Mouse (Mus musculus) natural killer cell, adult 2 months (primary cell): ENCODE measurements at regions not wholly inside any gene's neighbourhood (a gene's known extent, or its start where the extent isn't known, plus 50 kb on each side); places are given as distances from the start of the nearest gene placed in this dataset.

Experiments
- DNase-seq, 2 experiments: peaks; one replicate each; pipeline ENCODE4 v3.0.0; 2022; ENCODE audit warnings: low spot score in 2 of 2

DNA sequence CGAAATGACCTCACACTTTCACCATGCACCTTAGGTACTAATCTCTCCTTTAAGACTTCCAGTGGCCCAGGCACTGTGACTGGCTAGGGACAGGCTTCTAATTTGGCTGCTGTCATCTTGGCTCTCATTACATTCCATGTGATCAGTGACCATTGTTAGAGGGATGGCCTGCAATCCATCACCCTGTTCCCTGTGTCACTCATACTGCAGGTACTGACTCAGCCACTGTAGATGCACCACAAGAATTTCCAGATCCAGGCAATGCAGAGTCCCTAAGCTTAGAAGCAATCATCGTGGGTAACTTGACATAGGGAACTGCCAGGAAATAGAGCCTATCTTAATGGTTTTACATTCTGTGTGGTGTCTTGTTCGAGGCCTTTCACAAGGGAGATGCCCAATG is 92.1 kb upstream of the Krr1 start:
- no peak for DNase-seq

DNA sequence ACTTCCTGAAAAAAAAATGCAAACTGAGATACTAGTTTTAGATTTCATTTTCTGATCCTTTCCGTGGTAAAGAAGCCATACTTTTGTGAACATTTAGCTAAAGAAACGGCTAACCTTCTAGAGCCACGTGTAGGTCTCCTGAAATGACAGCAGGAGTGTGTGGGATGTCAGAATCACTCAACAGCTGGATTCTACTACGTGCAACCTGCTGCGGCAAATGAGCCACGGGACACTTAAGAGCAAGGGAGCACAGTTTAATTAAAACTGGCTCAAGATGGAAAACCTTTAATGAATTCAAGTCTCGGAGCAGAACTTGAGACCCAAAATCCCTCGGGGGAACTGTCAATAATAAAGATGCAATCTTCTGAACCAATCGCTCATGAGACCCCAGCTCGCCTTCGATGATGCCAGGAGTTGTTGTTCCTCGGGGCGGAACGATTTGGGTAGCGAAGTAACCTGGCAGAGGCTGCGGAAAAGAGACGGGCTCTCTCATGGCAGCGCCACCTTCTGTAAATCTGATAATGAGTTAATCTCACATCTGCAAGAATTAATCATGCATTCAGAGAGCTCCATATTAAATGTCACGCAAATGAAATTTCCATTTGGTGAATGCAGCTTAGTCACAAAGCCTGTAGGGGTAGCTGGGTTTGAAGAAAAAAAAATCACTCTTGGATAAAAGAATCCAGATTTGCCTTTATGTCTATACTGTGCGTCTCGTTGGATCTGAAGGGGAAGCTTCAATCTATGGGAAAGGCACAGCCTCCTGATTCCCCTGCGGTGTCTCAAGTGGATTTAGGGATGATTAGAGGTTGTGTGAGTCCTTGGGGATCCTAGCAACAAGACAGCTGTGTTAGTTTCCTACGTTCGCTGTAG is 90.9 kb upstream of the Krr1 start:
- no peak for DNase-seq

DNA sequence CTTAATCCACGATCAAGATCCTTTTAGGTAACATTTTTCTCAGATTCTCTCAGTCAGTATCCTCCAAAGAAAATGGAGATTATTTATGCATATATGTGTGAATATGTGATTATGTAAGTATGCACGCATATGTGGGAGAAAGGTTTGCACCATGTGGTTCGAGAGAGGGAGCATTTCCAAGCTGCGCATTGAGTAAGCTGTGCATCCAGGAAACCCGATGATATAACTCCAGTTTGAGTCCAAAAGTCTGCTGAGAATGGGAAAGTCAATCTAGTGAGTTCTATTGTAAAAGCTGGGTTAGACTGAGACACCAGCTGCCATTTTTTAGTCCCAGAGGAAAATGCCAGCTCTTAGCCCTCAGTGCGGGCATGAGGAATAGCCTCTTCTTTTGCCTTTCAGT is 89.9 kb upstream of the Krr1 start:
- DNase-seq, result no peak

DNA sequence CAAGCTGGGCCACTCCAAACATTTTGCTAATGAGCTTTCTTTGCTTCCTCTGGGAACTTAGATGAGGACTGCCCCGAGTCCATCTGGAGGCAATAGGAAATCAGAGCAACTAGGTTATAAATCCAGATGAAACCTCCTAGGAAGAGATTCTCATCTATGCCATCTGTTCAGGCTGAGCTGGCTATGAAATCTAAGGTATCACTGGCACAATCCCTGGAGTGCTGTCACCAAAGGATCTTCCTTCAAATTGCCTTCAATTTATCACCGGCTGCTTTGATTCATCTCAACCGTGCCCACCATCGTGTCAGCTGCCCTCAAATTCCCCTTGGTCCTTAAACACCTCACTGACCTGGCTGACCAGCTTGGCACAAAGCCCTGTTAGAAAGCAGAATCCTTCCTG is 87.8 kb upstream of the Krr1 start:
- DNase-seq, result no peak

DNA sequence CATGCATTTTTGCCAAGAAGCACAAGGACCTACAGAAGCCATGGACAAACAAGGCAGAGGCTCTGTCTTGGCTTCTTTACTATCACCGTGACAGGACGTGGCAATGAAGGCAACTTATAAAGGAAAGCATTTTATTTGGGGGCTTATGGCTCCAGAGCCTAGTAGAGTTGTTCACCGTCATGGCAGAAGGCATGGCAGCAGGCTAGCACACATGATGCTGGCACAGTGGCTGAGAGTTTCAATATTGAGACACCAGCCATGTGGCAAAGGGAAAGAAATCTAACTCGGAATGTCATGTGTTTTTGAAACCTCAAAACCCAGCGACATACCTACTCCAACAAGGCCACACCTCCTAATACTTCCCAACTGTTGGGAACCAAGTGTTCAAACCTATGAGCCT is 83.4 kb upstream of the Krr1 start:
- DNase-seq, result no peak

DNA sequence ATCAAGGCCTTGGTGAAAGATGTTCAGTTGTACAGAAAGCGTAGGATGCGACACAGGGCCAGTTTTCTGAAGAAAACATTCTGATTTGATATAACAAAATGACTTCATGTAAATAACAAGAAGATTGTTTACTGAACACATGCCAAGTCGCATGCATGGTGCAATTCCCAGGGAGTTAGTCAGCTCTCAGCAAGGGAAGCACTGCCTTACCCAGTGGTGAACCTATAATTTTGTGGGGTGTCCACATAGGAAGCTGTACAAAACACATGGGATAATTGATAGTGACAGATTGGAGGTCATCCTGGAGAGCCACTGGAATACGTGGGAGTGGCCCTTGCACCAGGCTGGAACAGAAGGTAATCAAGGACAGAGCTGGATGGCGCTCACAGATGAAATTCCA is 79.0 kb upstream of the Krr1 start:
- DNase-seq, result no peak

DNA sequence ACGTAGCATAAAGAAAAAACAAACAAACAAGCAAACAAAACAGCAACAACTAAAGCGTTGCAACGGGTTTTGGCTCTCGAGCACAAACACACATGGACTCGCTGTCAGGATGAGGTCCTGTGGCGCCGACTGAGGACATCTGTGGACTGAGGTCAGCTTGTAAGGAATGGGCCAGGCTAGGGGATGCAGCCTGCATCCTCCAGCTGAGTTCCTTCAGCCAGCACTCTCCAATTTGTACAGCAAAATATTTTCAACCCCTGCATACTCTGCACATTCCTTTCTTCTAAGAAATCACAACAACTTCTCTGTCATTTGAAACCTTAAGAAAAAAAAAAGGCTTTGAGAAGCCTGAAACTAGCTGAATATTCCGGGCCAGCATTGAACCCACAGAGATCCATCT is 78.5 kb upstream of the Krr1 start:
- no peak for DNase-seq

DNA sequence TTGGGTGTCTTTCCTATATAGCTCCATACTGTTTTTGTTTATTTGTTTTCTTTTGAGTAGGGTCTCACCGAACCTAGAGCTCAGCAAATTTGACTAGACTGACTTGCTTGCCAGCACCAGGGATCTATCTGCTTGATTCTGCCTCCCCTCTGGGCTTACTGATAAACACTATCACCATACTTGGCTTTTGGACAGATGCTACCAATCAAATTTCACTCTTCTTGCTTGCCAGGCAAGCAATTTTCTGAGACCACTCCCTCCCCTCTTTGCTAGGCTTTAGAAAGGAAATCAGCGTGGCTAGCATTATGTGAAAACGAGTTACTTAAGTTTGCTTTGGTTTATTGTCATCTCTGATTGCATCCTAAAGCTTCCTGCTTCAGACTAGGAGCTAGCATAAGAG is 75.1 kb upstream of the Krr1 start:
- no peak for DNase-seq

DNA sequence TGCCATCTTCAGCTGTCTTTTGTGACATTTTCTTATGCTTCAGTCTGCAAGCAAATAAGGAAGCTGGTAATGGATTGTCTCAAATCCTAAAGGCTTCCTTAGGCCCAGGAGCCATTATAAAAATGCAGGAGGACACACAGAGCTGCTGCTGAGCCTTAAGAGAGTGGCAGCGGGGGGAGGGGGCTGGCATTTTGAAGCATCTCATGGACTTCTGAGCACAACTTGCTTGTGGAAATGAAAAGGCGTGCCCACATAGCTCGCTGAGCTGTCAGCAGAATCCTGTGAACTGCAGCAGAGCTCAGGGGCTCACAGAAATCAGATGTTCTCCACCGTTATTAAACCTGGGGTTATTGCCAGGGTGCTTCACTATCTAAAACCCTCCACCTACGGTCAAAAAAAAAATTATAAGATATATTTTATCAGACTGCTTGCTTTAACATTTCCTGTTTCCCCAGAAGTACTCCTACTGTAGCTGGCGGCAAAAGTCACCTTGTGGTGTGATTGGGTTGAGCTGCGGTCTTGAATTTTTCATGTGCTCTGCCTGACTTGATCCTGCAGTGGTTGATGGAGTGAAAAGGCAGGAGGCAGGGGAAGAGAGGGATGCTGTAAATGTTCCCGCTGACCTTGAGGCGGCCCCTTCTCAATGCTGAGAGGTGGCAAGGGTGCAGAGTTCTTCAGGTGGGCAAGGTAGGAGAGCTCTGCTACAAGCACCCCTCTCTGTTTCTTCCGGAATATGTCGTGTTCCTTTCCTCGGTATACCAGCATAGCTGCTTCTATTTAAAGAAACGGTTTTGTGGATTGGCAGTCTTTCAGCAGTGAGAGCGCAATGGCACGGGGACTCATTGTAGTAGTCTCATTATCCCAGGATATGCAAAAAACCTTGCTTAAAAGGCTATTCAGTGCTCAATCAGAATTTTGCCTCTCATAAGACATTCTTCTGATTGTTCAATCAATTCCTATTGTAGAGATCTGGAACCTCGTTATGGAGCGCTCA is 71.4 kb upstream of the Krr1 start:
- no peak for DNase-seq

DNA sequence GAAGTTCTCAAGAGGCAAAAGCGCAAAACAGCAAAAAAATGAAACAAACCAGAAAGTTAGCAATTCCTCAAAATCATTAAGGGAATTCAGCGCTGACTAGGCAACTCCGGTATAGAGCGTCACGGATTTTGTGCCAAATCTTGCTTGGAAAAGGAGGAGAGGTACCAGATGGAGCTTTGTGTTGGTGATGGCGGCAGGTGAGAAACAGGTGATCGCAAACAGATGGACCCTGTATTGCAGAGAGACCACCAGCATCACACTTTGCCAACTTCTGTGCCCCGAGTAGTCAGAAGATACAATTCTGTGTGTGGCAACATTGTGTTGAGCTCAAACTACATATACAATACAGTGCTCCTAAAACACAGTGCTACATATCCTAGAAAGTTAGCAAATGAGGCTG is 68.5 kb upstream of the Krr1 start:
- DNase-seq, result no peak

DNA sequence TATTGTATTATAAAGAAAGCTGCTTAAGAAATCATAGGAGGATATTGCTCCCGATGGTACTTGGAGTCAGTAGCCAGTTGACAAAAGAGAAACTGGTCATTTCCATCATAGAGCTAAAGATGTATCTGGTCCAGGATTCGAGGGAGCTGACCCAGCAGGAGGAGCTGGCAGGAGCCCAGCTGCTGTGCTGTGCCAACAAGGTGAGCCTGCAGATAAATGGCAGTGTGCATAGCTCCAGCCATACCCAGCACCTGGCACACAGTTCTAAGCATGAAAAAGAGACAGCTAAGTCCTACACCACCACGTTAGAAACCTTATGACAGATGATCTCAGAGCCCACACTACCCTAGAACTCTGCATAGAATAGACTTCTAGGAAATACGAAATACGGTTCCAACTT is 64.6 kb upstream of the Krr1 start:
- no peak for DNase-seq

DNA sequence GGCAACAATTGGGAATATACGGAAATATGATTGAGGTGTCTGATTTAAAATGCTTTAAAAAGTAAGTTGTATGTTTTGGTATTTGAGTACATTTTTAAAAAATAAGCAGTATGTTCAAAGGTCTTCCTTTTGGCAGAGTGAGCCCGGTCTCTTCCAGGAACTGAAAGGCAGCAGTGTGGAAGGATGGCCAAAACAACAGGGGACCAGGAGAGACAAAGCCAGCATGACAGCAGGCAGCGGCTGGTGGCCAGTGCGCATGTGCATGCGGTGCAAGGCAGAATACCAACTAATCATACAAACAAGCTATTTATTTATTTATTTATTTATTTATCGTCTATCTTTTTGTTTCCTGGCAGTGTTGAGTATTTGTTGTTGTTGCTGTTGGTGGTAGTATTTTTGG is 59.9 kb upstream of the Krr1 start:
- DNase-seq, result no peak

DNA sequence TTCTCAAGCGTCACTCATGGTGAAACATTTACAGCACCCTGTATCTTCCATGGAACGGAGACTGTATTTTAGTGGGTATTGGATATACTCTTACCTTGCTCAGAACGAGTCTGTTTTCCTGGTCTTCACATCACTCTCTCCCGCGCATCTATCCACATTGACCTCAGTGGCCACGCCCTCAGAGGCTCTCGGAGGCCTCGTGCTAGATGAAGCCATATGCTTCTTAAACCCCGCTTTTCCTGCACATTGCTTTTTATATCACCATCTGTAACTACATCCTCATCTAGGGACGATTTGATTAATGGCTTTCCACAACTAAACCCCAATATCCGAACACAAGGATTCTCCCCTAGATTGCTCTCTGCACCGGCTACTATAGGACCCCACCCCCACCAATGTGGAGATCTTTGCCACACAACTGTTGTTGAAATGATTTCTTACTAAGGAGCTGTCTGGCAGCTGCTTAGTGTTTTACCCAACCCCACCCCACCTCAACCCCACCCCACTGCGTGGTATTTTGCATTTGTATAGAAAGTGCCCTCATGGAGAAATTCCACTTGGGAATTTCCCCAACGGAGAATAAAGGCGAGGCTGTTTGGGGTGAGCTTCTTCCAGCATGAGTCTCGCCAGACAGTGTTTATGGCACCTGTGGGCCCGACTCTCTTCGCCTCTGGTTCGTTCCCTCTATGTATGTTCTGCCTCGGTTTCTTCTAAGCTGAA is 59.2 kb upstream of the Krr1 start:
- no peak for DNase-seq

DNA sequence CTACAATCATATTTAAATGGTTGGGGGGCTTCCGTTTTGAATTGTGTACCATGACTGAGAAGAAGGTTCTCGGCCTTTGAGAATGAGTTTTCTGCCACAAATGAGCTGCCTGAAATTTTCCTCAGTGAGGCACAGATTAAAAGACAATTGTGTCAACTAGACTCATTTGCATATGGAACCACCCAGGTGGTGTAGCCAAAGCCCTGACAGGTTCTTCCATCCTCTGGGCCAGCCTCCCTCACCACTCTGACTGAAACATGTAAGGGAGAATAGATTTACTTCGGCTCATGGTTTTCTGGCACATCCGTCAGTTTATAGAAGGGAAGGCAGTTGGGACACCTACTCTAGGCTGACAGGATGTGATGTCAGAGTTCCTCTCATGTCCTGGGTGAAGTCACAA is 58.2 kb upstream of the Krr1 start:
- DNase-seq, result no peak

DNA sequence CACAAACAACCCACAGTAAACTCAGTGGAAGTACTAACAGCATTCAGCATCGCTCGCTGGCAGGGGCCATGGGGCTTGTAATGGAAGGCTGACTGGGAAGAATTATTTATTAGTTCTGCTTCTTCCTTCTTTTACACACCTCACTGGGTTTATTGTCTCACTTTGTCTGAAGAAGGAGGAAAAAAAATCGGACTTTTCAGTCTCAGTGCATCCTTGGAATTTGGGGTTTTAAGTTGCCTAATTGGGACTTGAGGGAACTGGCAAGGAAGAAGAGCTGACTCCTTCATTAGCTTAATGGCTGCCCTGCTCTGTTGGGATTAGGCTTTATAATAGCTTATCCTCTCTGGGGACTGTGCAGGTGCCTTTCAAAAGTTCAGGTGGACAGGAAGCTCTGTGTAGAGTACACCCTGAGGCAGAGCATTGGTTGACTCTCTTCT is 54.4 kb upstream of the Krr1 start:
- no peak for DNase-seq

DNA sequence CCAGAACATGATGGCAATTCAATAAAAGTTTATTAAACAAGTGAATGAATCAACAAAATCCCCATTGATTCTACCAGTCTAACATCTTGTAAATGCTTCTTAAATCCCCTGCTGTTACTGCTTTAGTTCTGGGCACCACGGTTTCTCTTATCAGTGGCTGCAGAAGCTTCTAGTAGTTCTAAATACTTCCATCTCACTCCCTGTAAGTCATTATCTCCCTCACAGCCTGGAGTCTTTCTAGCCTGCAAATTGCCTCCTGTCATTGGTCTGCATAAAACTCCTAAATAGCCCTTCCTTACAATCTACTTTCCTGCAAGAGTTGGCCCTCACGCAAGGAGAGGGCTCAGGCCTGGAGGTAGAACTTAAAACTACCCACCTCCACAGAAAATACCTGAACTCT is 53.0 kb upstream of the Krr1 start:
- DNase-seq, result no peak

DNA sequence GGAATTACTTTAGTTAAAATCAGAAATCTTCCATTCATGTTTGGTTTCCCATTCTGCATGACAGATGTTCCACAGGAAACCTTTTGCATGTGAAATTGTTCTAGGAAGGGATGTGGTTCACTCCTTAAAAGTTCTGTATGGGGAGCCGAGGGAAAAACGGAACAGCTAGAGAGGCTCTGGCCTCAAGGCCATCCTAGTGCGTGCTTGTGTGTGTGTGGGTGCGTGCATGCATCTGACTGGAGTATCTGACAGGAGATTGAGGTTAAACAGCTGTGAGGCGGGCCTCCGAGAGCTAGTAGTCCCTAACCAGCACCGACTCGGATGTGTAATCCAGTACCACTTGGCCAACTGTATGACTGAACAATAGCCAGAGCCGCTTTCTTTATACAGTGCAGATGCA is 51.0 kb upstream of the Krr1 start:
- DNase-seq, result no peak
